Mouse (Mus musculus) megakaryocyte, embryonic 14.5 days (primary cell): ENCODE measurements around the gene Pld5.

ENCODE experiments used
- FLI1 ChIP-seq: IDR thresholded peaks from 2 replicates; pipeline ENCODE4 v1.6.1; 2012; ENCODE audit warnings: low read length, inconsistent platforms, mixed read lengths
- GATA1 ChIP-seq: IDR thresholded peaks from 3 replicates; pipeline ENCODE4 v1.6.1; 2012; ENCODE audit warnings: mixed read lengths, low read length, inconsistent platforms, borderline replicate concordance

- no peak for TF ChIP-seq GATA1
- TF ChIP-seq FLI1, result no peak
Observed at GRCm38 (mm10) chr1:176275611-176275980, 484 bp upstream of the Pld5 start.
